12 mouse cellular contexts compared by ENCODE assay signal in genomic region chr3:75696117-75697077, GRCm38 (mm10). TPM values are rescaled to one million over a fixed set of nuclear protein-coding genes. Genes with fewer than 3 reads are reported as not detected.
A peak's percentile ranks its signal among the peaks of the same experiment; 100 is the strongest.
DNase-seq lines count a peak whose midpoint lies in the region; ATAC-seq lines count a peak whose summit lies in the region.
"Had no signal": no experiment of that assay in that cellular context is flagged by ENCODE, and none has a peak within 500 bp of the region (broad histone marks: within the 10 kb centered on the region; RNA-seq: fewer than 3 reads in every experiment).

No protein-coding gene starts in this region.

- no peak overlapping the region for H3K4me3 ChIP-seq in heart, embryonic 10.5 days
- no peak overlapping the region for H3K4me3 ChIP-seq in midbrain, embryonic 16.5 days (ENCODE audit: low read depth, low read length)
- H3K4me3 ChIP-seq: forebrain, embryonic 12.5 days; kidney, embryonic 15.5 days had no signal

- H3K36me3 ChIP-seq in heart, embryonic 10.5 days: no peaks in the 10 kb centered on the region
- H3K36me3 ChIP-seq in midbrain, embryonic 16.5 days (ENCODE audit: control insufficient read depth, insufficient read depth, low read length): no peaks in the 10 kb centered on the region
- H3K36me3 ChIP-seq: forebrain, embryonic 12.5 days; kidney, embryonic 15.5 days had no signal

- peak overlapping the region; percentile 64; the same call in 1 of the 2 replicates for H3K27ac ChIP-seq in heart, embryonic 10.5 days
- H3K27ac ChIP-seq in midbrain, embryonic 16.5 days (ENCODE audit: low read length): no peak overlapping the region
- H3K27ac ChIP-seq: forebrain, embryonic 12.5 days; hindbrain, embryonic 14.5 days; kidney, embryonic 15.5 days; liver, embryonic 14.5 days had no signal

- no peak overlapping the region for H3K4me2 ChIP-seq in midbrain, embryonic 16.5 days (ENCODE audit: low read length)
- H3K4me2 ChIP-seq: forebrain, embryonic 12.5 days; hindbrain, embryonic 14.5 days; kidney, embryonic 15.5 days had no signal

- peak; percentile 42 to 66; a peak in 2 of 4 replicates for ATAC-seq in hematopoietic stem cell, adult 5-6 weeks (replicated peaks in 1 of 2; ENCODE audit: insufficient read depth in 1 of 2, low FRiP score in 2 of 2, low TSS enrichment in 1 of 2, low read depth in 1 of 2, poor library complexity in 2 of 2, severe bottlenecking in 2 of 2)
- ATAC-seq in midbrain, embryonic 16.5 days: no peak

- no peaks in the 10 kb centered on the region for H3K9me3 ChIP-seq in heart, embryonic 10.5 days
- H3K9me3 ChIP-seq in midbrain, embryonic 16.5 days (replicated peaks; ENCODE audit: control insufficient read depth, low read length, poor library complexity, severe bottlenecking): no peaks in the 10 kb centered on the region
- H3K9me3 ChIP-seq: forebrain, embryonic 12.5 days; kidney, embryonic 15.5 days had no signal

- no peak overlapping the region for H3K9ac ChIP-seq in midbrain, embryonic 16.5 days (ENCODE audit: low read depth, low read length)
- H3K9ac ChIP-seq: forebrain, embryonic 12.5 days; hindbrain, embryonic 14.5 days; kidney, embryonic 15.5 days; liver, embryonic 14.5 days had no signal

- WGBS in heart, embryonic 10.5 days: 59% methylated on average over 13 of the region's 13 CpGs
- WGBS in midbrain, embryonic 16.5 days: 80% methylated on average over 13 of the region's 13 CpGs

- no peaks in the 10 kb centered on the region for H3K27me3 ChIP-seq in heart, embryonic 10.5 days (ENCODE audit: insufficient read depth, poor library complexity, severe bottlenecking)
- no peaks in the 10 kb centered on the region for H3K27me3 ChIP-seq in midbrain, embryonic 16.5 days (ENCODE audit: control insufficient read depth, insufficient read depth, low read depth, low read length)
- H3K27me3 ChIP-seq: forebrain, embryonic 12.5 days; kidney, embryonic 15.5 days had no signal

- DNase-seq in 416B (ENCODE audit: low read depth) (peak; percentile 36), MEL-GATA-1-ER (ENCODE audit: extremely low read depth, low read depth) (peak; percentile 52)
- no peak for DNase-seq in heart, embryonic 10.5 days (ENCODE audit: low spot score)
- no peak for DNase-seq in left cerebral cortex, adult 11 months (ENCODE audit: low spot score)
- DNase-seq in adrenal gland, postnatal 4 days (ENCODE audit: low spot score in 2 of 2): no peak

- H3K4me1 ChIP-seq in heart, embryonic 10.5 days: peaks cover 5% of the 10 kb centered on the region; the same call in 1 of the 2 replicates
- no peaks in the 10 kb centered on the region for H3K4me1 ChIP-seq in midbrain, embryonic 16.5 days (ENCODE audit: control insufficient read depth, insufficient read depth, low read length)
- H3K4me1 ChIP-seq: forebrain, embryonic 12.5 days; kidney, embryonic 15.5 days had no signal

RNA-seq across cellular contexts. Expression of gene Gm29133, which starts 51.6 kb away (rescaled TPM):
- not detected in 2 replicates for polyA plus RNA-seq in heart, embryonic 10.5 days (2016; fragmentation: Nextera tagmentation; extraction: Ambion mirVana)
- total RNA-seq in hematopoietic stem cell, adult 5-6 weeks (2017): not detected in 2 replicates
- not detected for total RNA-seq in adrenal gland, postnatal 4 days (2021)
- polyA plus RNA-seq in midbrain, embryonic 16.5 days (2015; fragmentation: Nextera tagmentation; extraction: Ambion mirVana): not detected in 2 replicates
- total RNA-seq: left cerebral cortex, postnatal 14 days had no signal
- polyA plus RNA-seq: forebrain, embryonic 12.5 days; hindbrain, embryonic 14.5 days; kidney, embryonic 15.5 days; liver, embryonic 14.5 days had no signal

Comparison
In these comparisons a context has a peak if more than half of its experiments do, and no peak if none do; other contexts are left out.
1. DNase-seq: peak in 416B (single experiment) and MEL-GATA-1-ER (single experiment); none in heart, embryonic 10.5 days (single experiment), left cerebral cortex, adult 11 months (single experiment) and adrenal gland, postnatal 4 days (0 of 2).